Mouse (Mus musculus) CD4-positive, CD25-positive, alpha-beta regulatory T cell, adult 2 months (primary cell): ENCODE data around the gene Rap2c.

Experiments used
- DNase-seq: peaks from one replicate; pipeline ENCODE4 v3.0.0-alpha.2; 2012; ENCODE audit warnings: low read depth, low spot score

Rap2c gene

GRCm38 (mm10) chrX:51017851-51018785 is at the start of gene Rap2c:
Rap2c (minus strand) TSS chrX:51018018.
- peak; percentile 84 for DNase-seq

GRCm38 (mm10) chrX:51066539-51067286 is 48.9 kb upstream of the Rap2c start:
- no peak for DNase-seq

- DNase-seq = peak; percentile 73
These were observed 48.0 kb upstream of the Rap2c start for GRCm38 (mm10) chrX:51065773-51066172.

GRCm38 (mm10) chrX:51065158-51065664 is 47.4 kb upstream of the Rap2c start:
- DNase-seq = peak; percentile 24

GRCm38 (mm10) chrX:51060220-51060619 is 42.4 kb upstream of the Rap2c start:
- no peak for DNase-seq

GRCm38 (mm10) chrX:51058741-51059140 is 40.9 kb upstream of the Rap2c start:
- DNase-seq = no peak

- no peak for DNase-seq
These were observed 40.5 kb upstream of the Rap2c start for GRCm38 (mm10) chrX:51058317-51058716.

GRCm38 (mm10) chrX:51051680-51052461 is 34.1 kb upstream of the Rap2c start:
- no peak for DNase-seq

- no peak for DNase-seq
These were observed 17.9 kb upstream of the Rap2c start for GRCm38 (mm10) chrX:51035678-51036209.

GRCm38 (mm10) chrX:51019884-51020283 is 2.1 kb upstream of the Rap2c start:
- peak; percentile 36 for DNase-seq

- DNase-seq = peak; percentile 85
These were observed 965 bp upstream of the Rap2c start for GRCm38 (mm10) chrX:51018786-51019179.

GRCm38 (mm10) chrX:51016926-51017325 is 892 bp downstream of the Rap2c start:
- peak; percentile 7 for DNase-seq

- no peak for DNase-seq
These were observed 5.5 kb downstream of the Rap2c start for GRCm38 (mm10) chrX:51012280-51012679.

- no peak for DNase-seq
These were observed 7.5 kb downstream of the Rap2c start for GRCm38 (mm10) chrX:51010323-51010722.

GRCm38 (mm10) chrX:51000791-51001190 is 17.0 kb downstream of the Rap2c start:
- no peak for DNase-seq

GRCm38 (mm10) chrX:50995310-50995709 is 22.5 kb downstream of the Rap2c start:
- DNase-seq = no peak

GRCm38 (mm10) chrX:50991324-50991723 is 26.5 kb downstream of the Rap2c start:
- DNase-seq = no peak

GRCm38 (mm10) chrX:50989940-50990339 is 27.9 kb downstream of the Rap2c start:
- DNase-seq = no peak

GRCm38 (mm10) chrX:50988581-50988980 is 29.2 kb downstream of the Rap2c start:
- DNase-seq = no peak

- no peak for DNase-seq
These were observed 39.4 kb downstream of the Rap2c start for GRCm38 (mm10) chrX:50978428-50978827.

GRCm38 (mm10) chrX:50972145-50972544 is 45.7 kb downstream of the Rap2c start:
- no peak for DNase-seq
